Mouse (Mus musculus) urinary bladder, adult 18-20 months (tissue): Measurements from ENCODE around the gene Clk3.

Source experiments
- DNase-seq, 2 experiments: peaks; one replicate each; pipeline ENCODE4 v3.0.0; 2022; ENCODE audit warnings: low spot score in 2 of 2, mixed read lengths in 2 of 2

Gene Clk3

GRCm38 (mm10) chr9:57770214-57770613 is 4.6 kb upstream of the Clk3 start:
- no peak for DNase-seq

DNA sequence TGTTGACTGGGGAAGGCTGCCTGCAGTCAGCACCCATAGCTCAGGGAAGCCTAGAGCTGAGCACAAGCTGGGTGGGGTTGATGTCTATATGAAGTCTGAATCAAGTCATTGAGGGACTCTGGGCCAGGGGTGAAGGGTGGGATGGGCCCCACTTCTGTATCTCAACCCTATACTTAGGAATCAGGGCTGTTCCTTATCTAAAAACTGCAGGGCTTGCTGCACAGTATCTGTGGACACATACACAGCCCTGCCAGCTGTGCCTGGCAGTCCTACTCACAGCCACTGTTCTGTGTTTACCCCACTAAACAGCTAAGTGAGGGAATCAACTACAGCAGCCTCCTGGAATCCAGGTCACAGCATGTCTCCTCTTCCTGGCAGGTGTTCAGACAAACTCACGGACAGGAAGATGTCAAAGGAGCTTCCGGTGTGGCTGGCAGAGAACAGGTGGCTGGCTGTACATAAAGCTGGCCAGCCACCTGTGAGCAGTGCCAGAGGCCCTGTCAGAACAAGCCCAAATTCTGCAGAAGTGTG is 3.9 kb upstream of the Clk3 start:
- no peak for DNase-seq

DNA sequence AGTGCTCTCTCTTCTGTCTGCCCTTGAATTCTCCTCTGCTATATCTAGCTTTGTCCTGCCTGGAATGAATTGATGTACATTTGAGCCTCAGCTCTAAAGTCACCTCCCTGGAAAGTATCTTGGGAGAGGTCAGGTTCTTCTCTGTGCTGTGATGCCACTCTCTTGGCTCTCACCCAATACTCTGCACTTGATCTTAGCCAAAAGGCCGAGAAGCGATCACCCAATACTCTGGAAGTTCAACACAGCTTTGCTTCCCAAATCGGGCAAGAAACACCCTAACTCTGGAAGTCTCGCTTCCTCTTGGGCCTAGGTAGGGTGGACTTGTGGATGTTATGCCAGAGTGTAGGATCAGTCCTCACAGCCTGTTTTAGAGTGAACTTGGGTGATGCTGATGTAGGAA is 1.6 kb upstream of the Clk3 start:
- DNase-seq = no peak

- DNase-seq = no peak
These were observed 771 bp upstream of the Clk3 start for GRCm38 (mm10) chr9:57766431-57766830.

DNA sequence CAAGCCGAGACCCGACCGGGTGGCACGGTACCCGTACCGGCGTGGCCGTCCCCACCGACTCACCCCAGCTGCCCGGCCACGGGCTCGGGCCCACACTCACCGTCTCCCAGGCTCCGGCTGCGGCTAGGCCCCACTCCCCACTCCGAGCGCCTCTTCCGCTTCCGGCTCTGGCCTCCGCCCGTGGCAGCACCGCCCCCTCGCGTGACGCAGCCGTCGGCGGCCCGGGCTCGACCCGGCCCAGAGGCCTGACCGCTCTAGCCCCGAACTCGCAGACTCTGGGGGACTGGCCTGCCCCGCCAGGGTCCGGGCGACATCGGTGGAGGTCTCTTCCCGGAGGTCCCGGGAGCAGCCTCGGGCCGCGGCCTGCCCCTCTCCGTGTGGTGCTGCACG is 691 bp downstream of the Clk3 start:
- DNase-seq = peak; percentile 93 to 95

GRCm38 (mm10) chr9:57764147-57764973 is 1.3 kb downstream of the Clk3 start:
- peak; percentile 41 to 55 for DNase-seq

GRCm38 (mm10) chr9:57762563-57762991 is 3.1 kb downstream of the Clk3 start:
- DNase-seq = no peak

- DNase-seq = no peak
These were observed 3.8 kb downstream of the Clk3 start for GRCm38 (mm10) chr9:57761563-57762551.

GRCm38 (mm10) chr9:57760416-57761146 is 5.1 kb downstream of the Clk3 start:
- no peak for DNase-seq

DNA sequence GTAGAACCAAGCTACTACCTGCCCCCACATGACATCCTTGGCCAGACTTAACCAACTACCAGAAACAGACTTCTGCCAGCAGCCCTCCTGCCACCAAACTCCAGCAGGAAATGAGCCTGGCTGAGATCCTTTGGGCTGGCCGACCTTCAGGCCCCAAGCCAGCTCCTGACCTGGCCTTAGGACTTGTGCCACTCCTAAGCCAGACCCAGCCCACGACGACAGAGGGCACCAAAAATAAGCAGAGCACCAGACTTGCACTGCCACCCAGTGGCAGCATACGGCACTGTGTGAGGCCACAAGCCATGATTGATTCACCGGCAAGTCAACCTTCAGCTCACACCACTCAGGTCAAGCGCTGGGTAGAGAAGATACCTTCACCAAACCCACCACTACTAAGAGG is 6.4 kb downstream of the Clk3 start:
- DNase-seq = peak; percentile 37 to 54

DNA sequence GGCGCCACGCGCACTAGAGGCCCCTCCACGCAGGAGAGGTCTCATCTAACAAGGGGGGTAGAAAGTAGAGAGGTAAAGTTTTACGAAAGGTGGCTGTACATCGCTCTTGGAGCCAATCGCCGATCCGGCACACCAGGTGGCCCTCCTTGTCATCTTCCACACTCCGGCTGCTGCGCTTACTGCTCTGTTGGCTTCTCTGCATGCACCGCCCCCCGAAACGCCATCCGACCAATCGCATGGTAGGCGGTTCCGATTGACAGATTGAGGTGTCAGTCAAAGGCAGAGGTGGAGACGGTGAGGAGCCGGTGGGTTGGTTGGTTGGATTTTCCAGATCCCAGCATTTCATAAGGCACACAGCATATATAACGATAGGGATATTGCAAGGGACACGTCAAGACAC is 7.1 kb downstream of the Clk3 start:
- no peak for DNase-seq

GRCm38 (mm10) chr9:57757578-57757977 is 8.1 kb downstream of the Clk3 start:
- DNase-seq = no peak

DNA sequence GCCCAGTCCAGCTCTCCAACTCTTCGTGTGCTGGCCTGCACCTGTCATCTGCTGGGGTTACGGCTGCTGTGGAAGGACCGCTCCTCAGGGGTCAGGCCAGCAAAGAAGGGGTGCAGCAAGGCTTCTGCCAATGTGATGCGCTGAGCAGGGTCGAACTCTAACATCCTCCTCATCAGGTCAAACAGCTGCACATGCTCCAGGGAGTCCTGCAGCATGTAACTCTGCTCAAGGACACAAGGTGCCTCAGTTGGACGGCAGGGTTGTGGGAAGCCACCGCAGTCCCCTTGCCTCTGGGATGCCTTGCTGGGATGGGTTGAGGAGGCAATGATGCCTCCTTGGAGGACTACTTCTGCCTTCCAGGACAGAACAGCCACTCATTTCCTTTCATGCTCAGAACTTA is 14.8 kb downstream of the Clk3 start:
- DNase-seq = no peak

- DNase-seq = no peak
These were observed 16.8 kb downstream of the Clk3 start for GRCm38 (mm10) chr9:57748831-57749230.

- DNase-seq = no peak
These were observed 17.5 kb downstream of the Clk3 start for GRCm38 (mm10) chr9:57748137-57748536.

GRCm38 (mm10) chr9:57747067-57747466 is 18.6 kb downstream of the Clk3 start:
- no peak for DNase-seq

DNA sequence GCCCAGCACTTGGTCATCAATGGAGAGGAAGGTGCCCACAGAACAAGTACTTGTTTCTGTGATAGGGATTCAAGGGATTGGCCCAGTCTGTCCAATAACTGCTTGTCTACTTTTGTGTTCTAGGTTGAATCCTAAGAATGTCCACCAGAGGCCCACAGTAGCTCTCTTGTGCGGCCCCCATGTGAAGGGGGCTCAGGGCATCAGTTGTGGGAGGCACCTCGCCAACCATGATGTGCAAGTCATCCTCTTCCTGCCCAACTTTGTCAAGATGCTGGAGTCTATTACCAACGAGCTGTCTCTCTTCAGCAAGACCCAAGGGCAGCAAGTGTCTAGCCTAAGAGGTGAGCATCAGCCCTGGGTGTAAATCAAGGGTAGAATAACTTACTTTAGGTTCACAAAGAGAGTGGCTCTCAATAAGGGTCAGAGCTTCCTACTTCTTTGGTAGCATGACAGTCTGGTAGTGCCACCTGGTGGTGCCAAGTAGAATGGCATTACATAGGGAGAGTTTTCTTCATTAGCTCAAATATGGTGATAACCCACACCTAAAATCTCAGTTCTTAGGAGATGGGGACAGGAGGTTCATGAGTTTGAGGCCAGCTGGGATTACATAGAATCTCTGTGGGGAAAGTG is 21.1 kb downstream of the Clk3 start:
- no peak for DNase-seq

- no peak for DNase-seq
These were observed 25.8 kb downstream of the Clk3 start for GRCm38 (mm10) chr9:57739863-57740262.

GRCm38 (mm10) chr9:57733606-57734005 is 32.1 kb downstream of the Clk3 start:
- no peak for DNase-seq

DNA sequence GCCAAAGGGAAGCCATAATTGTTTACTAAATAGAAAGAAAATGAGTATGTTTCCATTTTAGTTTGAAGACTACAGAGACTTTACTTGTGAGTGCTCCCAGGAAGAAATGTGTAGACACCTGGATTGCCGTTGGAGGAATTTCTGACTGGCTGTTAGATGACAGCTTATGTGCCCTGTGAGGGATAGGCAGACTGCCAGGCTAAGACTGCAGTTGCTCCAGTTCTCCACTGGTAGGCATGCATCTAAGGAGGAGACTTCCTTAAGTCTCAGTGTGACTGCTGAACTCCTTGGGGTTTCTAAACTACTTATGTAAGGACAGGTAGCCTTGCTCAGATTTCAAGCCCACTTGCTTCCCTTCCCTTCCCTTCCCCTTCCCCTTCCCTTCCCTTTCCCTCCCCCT is 37.3 kb downstream of the Clk3 start:
- DNase-seq = no peak

GRCm38 (mm10) chr9:57724701-57725100 is 41.0 kb downstream of the Clk3 start:
- DNase-seq = no peak
